ENCODE assay signal across 10 mouse cellular contexts in the genomic region with DNA sequence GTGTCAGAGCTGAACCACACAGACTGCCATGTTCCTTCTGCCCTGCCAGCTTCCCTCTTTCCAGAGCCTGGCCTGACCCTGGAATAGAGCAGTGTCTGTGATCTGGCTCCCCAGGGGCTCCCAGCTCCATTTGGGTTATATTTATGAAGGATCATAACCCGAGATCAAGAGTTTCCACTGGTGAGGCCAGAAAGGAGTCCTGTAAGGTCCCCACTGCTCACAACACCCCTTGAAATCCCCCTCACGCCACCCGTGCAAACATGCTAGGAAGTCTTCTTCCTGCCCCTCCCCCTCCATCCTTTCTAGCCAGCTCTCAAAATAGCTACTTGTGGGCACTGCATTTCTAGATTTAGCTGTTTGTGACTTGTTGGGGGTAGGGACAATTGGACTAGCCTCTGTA. TPM values are rescaled to one million over a fixed set of nuclear protein-coding genes. Genes with fewer than 3 reads are reported as not detected.
DNase-seq lines count a peak whose midpoint lies in the region; ATAC-seq and TF ChIP-seq lines count a peak whose summit lies in the region.
"Had no signal": no experiment of that assay in that cellular context is flagged by ENCODE, and none has a peak within 500 bp of the region (broad histone marks: within the 10 kb centered on the region; RNA-seq: fewer than 3 reads in every experiment).

No protein-coding gene starts in this region.

- no peak for ATAC-seq in granulocyte monocyte progenitor cell, adult 5-6 weeks (replicated peaks; ENCODE audit: poor library complexity, severe bottlenecking)

- peak overlapping the region; percentile 100 for H3K27ac ChIP-seq in bone marrow macrophage, adult 2 months (ENCODE audit: insufficient read depth, low read depth, low read length)
- peak overlapping the region; percentile 83 for H3K27ac ChIP-seq in heart, embryonic 10.5 days
- H3K27ac ChIP-seq: limb, embryonic 13.5 days had no signal

- H3K4me3 ChIP-seq in bone marrow macrophage, adult 2 months (ENCODE audit: insufficient read depth, low read length), result peak overlapping the region; percentile 46; the same call in 1 of the 2 replicates
- peak overlapping the region; percentile 13; the same call in 1 of the 2 replicates for H3K4me3 ChIP-seq in heart, embryonic 10.5 days
- H3K4me3 ChIP-seq: limb, embryonic 13.5 days had no signal

- H3K4me1 ChIP-seq in bone marrow macrophage, adult 2 months (ENCODE audit: control insufficient read depth, insufficient read depth, low read length), result peaks cover 63% of the 10 kb centered on the region
- H3K4me1 ChIP-seq in heart, embryonic 10.5 days, result peaks cover 37% of the 10 kb centered on the region

- TF ChIP-seq POLR2A in bone marrow macrophage, adult 2 months (IDR thresholded peaks at IDR 0.05; ENCODE audit: borderline replicate concordance, low read depth, low read length), result no peak

- H3K27me3 ChIP-seq in heart, embryonic 10.5 days (ENCODE audit: insufficient read depth, poor library complexity, severe bottlenecking), result no peaks in the 10 kb centered on the region
- H3K27me3 ChIP-seq: limb, embryonic 13.5 days had no signal

- no peaks in the 10 kb centered on the region for H3K9me3 ChIP-seq in heart, embryonic 10.5 days
- H3K9me3 ChIP-seq: limb, embryonic 13.5 days had no signal

- WGBS in heart, embryonic 10.5 days, result 38% methylated on average over 3 of the region's 3 CpGs

- no peak for TF ChIP-seq CTCF in bone marrow macrophage, adult 2 months (IDR thresholded peaks at IDR 0.05; ENCODE audit: low read depth, low read length)

- peak; percentile 25 for DNase-seq in kidney, adult 11 months
- DNase-seq in kidney, adult 18-20 months, result no peak
- DNase-seq in heart, embryonic 10.5 days (ENCODE audit: low spot score), result no peak
- DNase-seq in kidney, postnatal 14 days, result peak; percentile 54
- no peak for DNase-seq in cerebellum, postnatal 36 days
- DNase-seq in right cerebral cortex, adult 18-20 months, result no peak
- DNase-seq: right cerebral cortex, postnatal 25 days had no signal

- H3K36me3 ChIP-seq in heart, embryonic 10.5 days, result no peaks in the 10 kb centered on the region
- H3K36me3 ChIP-seq: limb, embryonic 13.5 days had no signal

RNA-seq across cellular contexts. Expression of a gene that starts 12.4 kb away (rescaled TPM):
- polyA plus RNA-seq in bone marrow macrophage, adult 2 months (2012; ENCODE audit: insufficient read depth, insufficient read length, missing spikeins), result 120 and 145 TPM in 2 replicates
- polyA plus RNA-seq in heart, embryonic 10.5 days (2016; fragmentation: Nextera tagmentation; extraction: Ambion mirVana), result 18.0 and 24.4 TPM in 2 replicates
- 11.7 and 11.8 TPM in 2 replicates for total RNA-seq in granulocyte monocyte progenitor cell, adult 5-6 weeks (2014; fragmentation: Nextera tagmentation)
- 13.7 TPM in 2 replicates for total RNA-seq in granulocyte monocyte progenitor cell, adult 5-6 weeks (2017)

RNA-seq across cellular contexts. Expression of a gene that starts 30.1 kb away (rescaled TPM):
- polyA plus RNA-seq in bone marrow macrophage, adult 2 months (2012; ENCODE audit: insufficient read depth, insufficient read length, missing spikeins), result not detected in 2 replicates
- polyA plus RNA-seq in heart, embryonic 10.5 days (2016; fragmentation: Nextera tagmentation; extraction: Ambion mirVana), result 0.14 and 0.28 TPM in 2 replicates
- total RNA-seq in granulocyte monocyte progenitor cell, adult 5-6 weeks (2014; fragmentation: Nextera tagmentation), result not detected in 2 replicates
- total RNA-seq in granulocyte monocyte progenitor cell, adult 5-6 weeks (2017), result 0.10 and 0.17 TPM in 2 replicates

RNA-seq across cellular contexts. Expression of a gene that starts 33.1 kb away (rescaled TPM):
- 2.0 TPM in 1 of 2 replicates, not detected in the other for polyA plus RNA-seq in bone marrow macrophage, adult 2 months (2012; ENCODE audit: insufficient read depth, insufficient read length, missing spikeins)
- polyA plus RNA-seq in heart, embryonic 10.5 days (2016; fragmentation: Nextera tagmentation; extraction: Ambion mirVana), result 0.06 and 0.14 TPM in 2 replicates
- total RNA-seq in granulocyte monocyte progenitor cell, adult 5-6 weeks (2014; fragmentation: Nextera tagmentation), result 2.0 TPM in 1 of 2 replicates, not detected in the other
- not detected in 2 replicates for total RNA-seq in granulocyte monocyte progenitor cell, adult 5-6 weeks (2017)

RNA-seq across cellular contexts. Expression of a gene that starts 33.2 kb away (rescaled TPM):
- polyA plus RNA-seq in bone marrow macrophage, adult 2 months (2012; ENCODE audit: insufficient read depth, insufficient read length, missing spikeins), result 205 and 226 TPM in 2 replicates
- 361 and 463 TPM in 2 replicates for polyA plus RNA-seq in heart, embryonic 10.5 days (2016; fragmentation: Nextera tagmentation; extraction: Ambion mirVana)
- total RNA-seq in granulocyte monocyte progenitor cell, adult 5-6 weeks (2014; fragmentation: Nextera tagmentation), result 119 and 151 TPM in 2 replicates
- total RNA-seq in granulocyte monocyte progenitor cell, adult 5-6 weeks (2017), result 110 and 112 TPM in 2 replicates

RNA-seq across cellular contexts. Expression of a gene that starts 38.7 kb away (rescaled TPM):
- polyA plus RNA-seq in bone marrow macrophage, adult 2 months (2012; ENCODE audit: insufficient read depth, insufficient read length, missing spikeins), result 25.8 and 27.3 TPM in 2 replicates
- 41.8 and 53.7 TPM in 2 replicates for polyA plus RNA-seq in heart, embryonic 10.5 days (2016; fragmentation: Nextera tagmentation; extraction: Ambion mirVana)
- 30.1 and 30.3 TPM in 2 replicates for total RNA-seq in granulocyte monocyte progenitor cell, adult 5-6 weeks (2014; fragmentation: Nextera tagmentation)
- total RNA-seq in granulocyte monocyte progenitor cell, adult 5-6 weeks (2017), result 20.7 and 21.2 TPM in 2 replicates

Comparison
In these comparisons a context has a peak if more than half of its experiments do, and no peak if none do; other contexts are left out.
1. DNase-seq: peak in kidney, adult 11 months (single experiment) and kidney, postnatal 14 days (single experiment); none in kidney, adult 18-20 months (single experiment), heart, embryonic 10.5 days (single experiment), cerebellum, postnatal 36 days (0 of 2) and right cerebral cortex, adult 18-20 months (single experiment).